Mouse (Mus musculus): ENCODE measurements around the gene Slc22a3.

The Slc22a3 gene

GRCm38 (mm10) chr17:12412181-12412890 lies 95.2 kb downstream of the Slc22a3 start:
- no peak for DNase-seq (ENCODE audit: low read depth, low spot score)

- DNase-seq (ENCODE audit: low read depth, low spot score) = no peak
Observed at GRCm38 (mm10) chr17:12409346-12409944, 98.1 kb downstream of the Slc22a3 start.

- no peak for DNase-seq (ENCODE audit: low read depth, low spot score)
Observed at GRCm38 (mm10) chr17:12403420-12403819, 104.1 kb downstream of the Slc22a3 start.

GRCm38 (mm10) chr17:12396163-12396677 lies 111.3 kb downstream of the Slc22a3 start:
- DNase-seq (ENCODE audit: low read depth, low spot score) = no peak

GRCm38 (mm10) chr17:12388239-12388638 lies 119.3 kb downstream of the Slc22a3 start:
- DNase-seq (ENCODE audit: low read depth, low spot score) = no peak

- no peak for DNase-seq (ENCODE audit: low read depth, low spot score)
Observed at GRCm38 (mm10) chr17:12387781-12388180, 119.7 kb downstream of the Slc22a3 start.

- DNase-seq (ENCODE audit: low read depth, low spot score) = no peak
Observed at GRCm38 (mm10) chr17:12385049-12385794, 122.3 kb downstream of the Slc22a3 start.

GRCm38 (mm10) chr17:12382531-12382930 lies 125.0 kb downstream of the Slc22a3 start:
- DNase-seq (ENCODE audit: low read depth, low spot score) = no peak

- no peak for DNase-seq (ENCODE audit: low read depth, low spot score)
Observed at GRCm38 (mm10) chr17:12381579-12381978, 125.9 kb downstream of the Slc22a3 start.

GRCm38 (mm10) chr17:12380287-12380686 lies 127.2 kb downstream of the Slc22a3 start:
- no peak for DNase-seq (ENCODE audit: low read depth, low spot score)

- no peak for DNase-seq (ENCODE audit: low read depth, low spot score)
Observed at GRCm38 (mm10) chr17:12377981-12378705, 129.4 kb downstream of the Slc22a3 start, which contains the start of gene Plg. Gene Plg (plus strand): TSS chr17:12378608.

- no peak for DNase-seq (ENCODE audit: low read depth, low spot score)
Observed at GRCm38 (mm10) chr17:12373601-12374144, 133.8 kb downstream of the Slc22a3 start.

GRCm38 (mm10) chr17:12372021-12372420 lies 135.5 kb downstream of the Slc22a3 start:
- DNase-seq (ENCODE audit: low read depth, low spot score) = peak; percentile 79

- DNase-seq (ENCODE audit: low read depth, low spot score) = peak; percentile 81
Observed at GRCm38 (mm10) chr17:12371310-12371925, 136.1 kb downstream of the Slc22a3 start.

- DNase-seq (ENCODE audit: low read depth, low spot score) = no peak
Observed at GRCm38 (mm10) chr17:12370289-12370688, 137.2 kb downstream of the Slc22a3 start.

GRCm38 (mm10) chr17:12369393-12369792 lies 138.1 kb downstream of the Slc22a3 start:
- no peak for DNase-seq (ENCODE audit: low read depth, low spot score)

Data from CD4-positive helper T cell, adult 2 months (primary cell).